Mouse (Mus musculus) c-Kit-positive CD71-positive TER-119-negative erythroid progenitor cells, embryonic 14.5 days (primary cell): ENCODE results near the gene Col12a1.
"Not testable (repeated sequence)": the region's sequence is repeated elsewhere in the genome, so short reads cannot be mapped to it uniquely, and the experiment has no call there.

ENCODE experiments used
- DNase-seq: peaks from one replicate; pipeline ENCODE4 v3.0.0-alpha.2; 2013; ENCODE audit warnings: low read depth

Gene Col12a1

DNA sequence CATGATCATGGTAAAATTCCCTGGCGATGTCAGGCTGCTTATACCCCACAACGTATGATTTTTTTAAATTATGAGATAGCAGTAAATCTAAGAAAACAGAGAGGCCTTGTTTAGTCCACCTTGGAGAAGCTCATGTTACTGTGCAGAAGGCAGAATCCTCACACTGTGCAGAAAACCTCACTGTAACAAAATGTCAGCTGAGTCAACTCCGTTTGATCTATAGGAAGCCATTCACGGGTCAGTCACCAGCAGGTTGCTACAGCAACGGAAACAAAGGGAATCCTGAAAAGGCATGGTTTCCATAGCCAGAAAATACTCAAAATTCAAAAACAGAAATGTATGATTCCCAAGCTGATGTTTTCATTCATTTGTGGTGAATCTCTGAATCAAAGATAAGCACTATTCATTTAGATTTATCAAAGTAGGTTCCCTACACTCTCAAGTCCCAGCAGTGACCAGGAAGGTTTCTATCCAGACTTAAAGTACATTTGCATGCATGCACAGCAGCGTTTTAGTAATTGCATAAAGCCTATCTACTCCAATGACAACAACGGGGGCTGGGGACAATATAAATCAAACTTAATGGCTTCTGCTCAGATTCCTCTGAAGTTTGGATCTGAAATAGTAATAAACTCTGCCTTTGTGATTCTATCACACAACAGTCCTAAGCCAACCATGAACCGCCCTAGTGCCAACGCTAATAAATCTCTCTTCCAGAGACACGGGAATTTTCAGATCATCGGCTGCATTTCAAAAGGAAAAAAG, 28.7 kb downstream of the Col12a1 start:
- DNase-seq: no peak

- no peak for DNase-seq
Observed at GRCm38 (mm10) chr9:79689342-79689741, 29.3 kb downstream of the Col12a1 start.

GRCm38 (mm10) chr9:79687227-79687626, 31.4 kb downstream of the Col12a1 start:
- DNase-seq: no peak

GRCm38 (mm10) chr9:79686049-79686448, 32.6 kb downstream of the Col12a1 start:
- DNase-seq: no peak

GRCm38 (mm10) chr9:79680453-79681240, 38.0 kb downstream of the Col12a1 start:
- DNase-seq: no peak

GRCm38 (mm10) chr9:79668806-79669205, 49.8 kb downstream of the Col12a1 start:
- not testable (repeated sequence) for DNase-seq

- no peak for DNase-seq
Observed at GRCm38 (mm10) chr9:79653327-79654150, 65.1 kb downstream of the Col12a1 start.

GRCm38 (mm10) chr9:79648587-79648986, 70.0 kb downstream of the Col12a1 start:
- DNase-seq: no peak

DNA sequence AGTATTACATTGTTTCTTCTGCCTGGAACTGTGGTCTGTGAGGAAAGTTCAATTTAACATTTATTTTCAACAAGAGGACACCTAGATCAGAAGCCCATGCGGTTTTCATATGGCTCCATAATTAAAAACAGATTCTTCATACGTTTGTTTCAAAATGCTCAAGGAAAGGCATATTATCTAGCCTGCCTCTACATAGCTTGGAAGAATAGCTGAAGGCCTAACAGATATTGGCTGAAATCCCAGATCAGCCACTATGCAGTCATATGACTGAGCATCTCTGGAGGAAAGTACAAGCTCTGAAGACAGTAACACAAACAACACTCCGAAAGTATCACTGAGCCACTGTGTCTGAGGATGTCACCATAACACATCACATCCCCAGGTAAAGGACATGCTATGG, 72.9 kb downstream of the Col12a1 start:
- no peak for DNase-seq

- DNase-seq: no peak
Observed at GRCm38 (mm10) chr9:79639430-79640090, 79.1 kb downstream of the Col12a1 start.

DNA sequence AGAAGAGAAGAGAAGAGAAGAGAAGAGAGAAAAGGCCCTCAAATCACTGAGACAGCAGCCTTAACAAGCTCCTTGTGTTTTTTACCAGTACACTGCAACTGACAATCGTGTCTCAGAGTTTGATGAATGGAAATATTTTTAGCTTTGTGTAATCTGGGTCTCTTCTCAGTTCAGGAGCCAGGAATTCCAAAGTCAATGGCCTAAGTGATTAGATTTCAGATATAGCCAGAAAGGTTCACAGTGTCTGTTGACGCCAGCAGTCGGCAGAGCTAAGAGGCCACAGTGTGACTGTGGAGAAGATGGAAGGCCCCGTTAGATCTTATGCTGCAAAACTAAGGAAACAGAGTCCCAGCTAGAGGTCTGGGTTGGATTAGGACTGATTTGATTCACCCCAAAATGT, 80.8 kb downstream of the Col12a1 start:
- DNase-seq: no peak

GRCm38 (mm10) chr9:79634076-79634475, 84.6 kb downstream of the Col12a1 start:
- no peak for DNase-seq

GRCm38 (mm10) chr9:79631186-79631585, 87.4 kb downstream of the Col12a1 start:
- DNase-seq: no peak

GRCm38 (mm10) chr9:79618839-79619597, 99.6 kb downstream of the Col12a1 start:
- no peak for DNase-seq

- no peak for DNase-seq
Observed at GRCm38 (mm10) chr9:79617336-79617735, 101.3 kb downstream of the Col12a1 start.

- no peak for DNase-seq
Observed at GRCm38 (mm10) chr9:79616040-79616439, 102.6 kb downstream of the Col12a1 start.

DNA sequence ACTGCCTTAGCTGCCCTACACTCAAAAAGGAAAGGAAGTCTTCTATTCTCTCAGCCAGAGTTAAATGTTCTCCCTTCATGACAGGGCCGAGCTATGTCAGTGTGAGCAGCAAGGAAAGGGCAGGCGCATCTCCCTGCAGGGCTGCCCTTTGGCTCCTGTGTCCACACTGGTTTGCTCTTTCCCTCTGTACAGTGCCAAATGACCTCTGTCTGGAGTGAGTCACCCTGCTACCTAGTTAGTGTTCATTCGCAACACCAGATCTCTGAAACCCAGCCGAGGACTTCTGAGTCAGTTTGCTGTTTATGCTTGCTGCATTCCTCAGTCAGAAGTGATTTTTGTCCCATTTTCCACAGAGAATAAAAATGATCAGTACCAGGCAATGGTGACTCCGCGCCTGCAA, 108.3 kb downstream of the Col12a1 start:
- no peak for DNase-seq

DNA sequence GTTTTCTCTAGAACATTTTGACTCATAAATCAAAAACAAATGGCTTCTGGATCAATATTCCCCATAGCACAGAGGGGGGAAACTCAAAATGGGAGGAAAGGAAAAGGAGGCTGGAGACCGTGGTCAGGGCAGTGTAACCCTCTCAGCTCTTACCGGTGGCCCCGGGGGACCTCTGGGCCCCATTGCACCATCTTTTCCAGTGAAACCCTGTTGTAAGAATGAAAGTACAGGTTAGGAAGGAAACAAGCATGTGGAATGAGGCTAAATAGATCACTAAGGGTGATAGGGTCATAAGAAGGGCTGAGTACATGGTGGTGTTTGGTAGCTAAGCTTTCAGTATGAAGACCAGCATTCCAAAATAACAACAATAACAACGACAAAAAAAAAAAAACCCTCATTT, 109.0 kb downstream of the Col12a1 start:
- DNase-seq: no peak

- DNase-seq: no peak
Observed at GRCm38 (mm10) chr9:79608795-79609194, 109.8 kb downstream of the Col12a1 start.

GRCm38 (mm10) chr9:79608062-79608531, 110.5 kb downstream of the Col12a1 start:
- DNase-seq: no peak

DNA sequence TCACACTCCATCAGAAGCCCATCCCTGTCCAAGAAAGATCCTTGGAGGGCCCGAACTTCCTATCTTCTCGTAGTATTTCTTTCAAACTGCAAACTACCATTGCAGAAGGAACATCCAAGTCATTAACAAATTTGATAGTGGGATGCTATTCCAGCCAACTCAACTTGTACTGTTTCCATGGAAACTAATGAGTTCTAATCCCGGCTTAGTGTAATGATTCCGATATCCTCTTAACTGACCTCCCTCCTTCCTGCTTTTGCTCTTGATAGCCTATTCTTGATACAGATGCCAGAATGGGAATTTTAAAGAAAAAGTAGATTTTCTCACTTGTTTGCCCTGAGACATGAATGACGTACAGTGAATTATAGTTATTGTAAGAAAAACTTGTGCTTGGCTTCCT, 112.5 kb downstream of the Col12a1 start:
- DNase-seq: no peak
